Mouse (Mus musculus) kidney, adult 2 months (tissue): Measurements from ENCODE around the gene Elfn1. TPM values are rescaled to one million over a fixed set of nuclear protein-coding genes. Genes with fewer than 3 reads are reported as not detected.

Experiments used
- DNase-seq: peaks from one replicate; pipeline ENCODE4 v3.0.0; 2021
- H3K27ac ChIP-seq: fragments of 200-500 bp; 2 replicates; pipeline ENCODE4 v1.5.1; 2012; ENCODE audit warnings: low read depth, low read length, control low read depth, inconsistent platforms; ENCODE audit not compliant: insufficient read depth
- H3K27me3 ChIP-seq: fragments of 200-500 bp; replicated peaks from 2 replicates; pipeline ENCODE4 v1.6.1; 2012; ENCODE audit warnings: mild to moderate bottlenecking, moderate library complexity, low read length, inconsistent platforms; ENCODE audit not compliant: control insufficient read depth, insufficient read depth
- H3K36me3 ChIP-seq: fragments of 200-500 bp; 2 replicates; pipeline ENCODE4 v1.6.1; 2012; ENCODE audit warnings: mild to moderate bottlenecking, moderate library complexity, low read length, inconsistent platforms; ENCODE audit not compliant: control insufficient read depth, insufficient read depth
- H3K4me1 ChIP-seq: fragments of 200-500 bp; 2 replicates; pipeline ENCODE4 v1.6.1; 2011; ENCODE audit warnings: low read length; ENCODE audit not compliant: control insufficient read depth, insufficient read depth
- H3K4me3 ChIP-seq: fragments of 200-500 bp; 2 replicates; pipeline ENCODE4 v1.5.1; 2011; ENCODE audit warnings: mild to moderate bottlenecking, low read depth, low read length, control low read depth; ENCODE audit not compliant: insufficient read depth
- CTCF ChIP-seq: fragments of 200-500 bp; conservative IDR thresholded peaks from 2 replicates; pipeline ENCODE4 v1.5.1; 2011; ENCODE audit warnings: low read depth, mild to moderate bottlenecking, control low read depth, low read length, moderate library complexity, mixed read lengths; ENCODE audit not compliant: insufficient read depth, insufficient read length
- POLR2A ChIP-seq: fragments of 200-500 bp; IDR thresholded peaks from one replicate; pipeline ENCODE4 v1.6.1; 2011; ENCODE audit warnings: low read depth, low read length, control low read depth
- WGBS: fragments of 180-500 bp; shearing (Covaris S2); methylation state at CpG from one replicate; pipeline ENCODE4 v1.1.7; 2018; 5-methylcytosine and 5-hydroxymethylcytosine counted together
- polyA plus RNA-seq: library from polyadenylated mRNA; depleted of rRNA; stranded (reverse); fragments of >200 nt; gene quantifications from 2 replicates; pipeline ENCODE4 v1.2.3, GENCODE M21; 2012

The Elfn1 gene
- polyA plus RNA-seq, 1 experiment: 10.3 TPM

GRCm38 (mm10) chr5:139970186-139970631 is 62.5 kb downstream of the Elfn1 start:
- H3K36me3 ChIP-seq: no peaks in the 10 kb centered on the region
- no peak overlapping the region for H3K4me3 ChIP-seq
- no peak for TF ChIP-seq POLR2A
- TF ChIP-seq CTCF: peak; percentile 51
- H3K27ac ChIP-seq: no peak overlapping the region
- H3K27me3 ChIP-seq: no peaks in the 10 kb centered on the region
- WGBS: 18% methylated on average over 12 of the region's 12 CpGs
- peak; percentile 78 for DNase-seq
- no peaks in the 10 kb centered on the region for H3K4me1 ChIP-seq

GRCm38 (mm10) chr5:139976584-139976983 is 68.8 kb downstream of the Elfn1 start:
- no peak for DNase-seq
- TF ChIP-seq CTCF (no peak), POLR2A (no peak)
- H3K36me3 ChIP-seq: no peaks in the 10 kb centered on the region
- no peaks in the 10 kb centered on the region for H3K4me1 ChIP-seq
- no peak overlapping the region for H3K4me3 ChIP-seq
- no peak overlapping the region for H3K27ac ChIP-seq
- H3K27me3 ChIP-seq: no peaks in the 10 kb centered on the region; the same call in 1 of the 2 replicates
- 76% methylated on average over 4 of the region's 4 CpGs for WGBS

DNA sequence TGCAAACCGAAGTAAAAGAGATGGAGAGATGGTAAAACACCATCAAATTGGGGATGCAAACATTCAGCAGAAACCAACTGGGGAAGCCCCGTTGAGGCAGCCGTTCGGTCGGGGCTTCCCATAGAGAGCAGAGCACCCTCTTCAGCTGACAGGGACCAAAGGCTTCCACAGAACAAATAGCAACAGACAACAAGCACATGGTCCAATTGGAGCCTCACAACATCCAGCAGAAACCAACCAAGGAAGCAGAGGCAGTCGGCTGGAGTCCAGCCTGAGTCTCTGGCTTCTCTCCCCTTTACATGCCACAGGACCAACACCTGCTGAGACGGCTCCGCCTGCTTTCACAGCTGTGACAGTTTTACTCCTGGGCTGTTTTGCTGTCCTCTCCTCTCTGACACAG is 69.7 kb downstream of the Elfn1 start:
- TF ChIP-seq CTCF (no peak), POLR2A (no peak)
- 39% methylated on average over 8 of the region's 8 CpGs for WGBS

DNA sequence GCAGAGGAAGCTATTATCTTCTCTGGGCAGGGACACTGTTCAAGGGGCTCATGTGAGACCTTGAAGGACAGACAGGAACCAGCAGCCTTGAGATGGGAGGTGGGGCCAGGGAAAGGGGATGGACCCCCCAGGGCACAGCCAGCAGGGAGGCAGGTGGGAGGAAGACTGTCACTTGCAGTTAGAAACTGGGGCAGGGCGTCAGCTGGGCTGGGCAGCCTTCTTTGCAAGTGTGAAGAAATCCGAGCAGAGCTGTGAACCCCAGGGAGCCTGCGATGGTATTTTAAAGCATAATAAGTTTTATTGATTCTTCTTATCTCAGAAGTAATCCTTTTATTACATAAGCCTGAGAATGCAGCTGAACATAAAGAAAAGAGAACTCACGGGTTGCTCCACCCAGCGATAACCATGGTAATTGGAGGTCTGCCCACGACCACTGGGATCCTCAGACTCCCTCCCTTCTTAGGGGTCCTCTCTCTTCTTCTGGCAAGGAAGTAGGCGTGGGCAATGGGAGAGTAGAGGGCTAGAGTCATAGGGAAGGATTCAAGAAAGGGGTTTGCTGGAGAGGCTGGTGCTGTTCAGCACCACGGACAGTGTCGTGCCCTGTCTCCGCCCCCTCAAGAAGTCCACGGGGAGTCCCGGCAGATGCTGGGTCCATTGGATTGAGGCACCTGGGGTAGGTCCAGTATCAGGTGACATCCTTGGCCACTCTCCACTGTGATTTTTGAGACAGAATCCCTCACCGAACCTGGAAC is 71.0 kb downstream of the Elfn1 start:
- H3K4me1 ChIP-seq: no peaks in the 10 kb centered on the region
- H3K27ac ChIP-seq: no peak overlapping the region
- H3K4me3 ChIP-seq: no peak overlapping the region
- no peak for DNase-seq
- no peak for TF ChIP-seq POLR2A
- no peak for TF ChIP-seq CTCF
- no peaks in the 10 kb centered on the region; the same call in 1 of the 2 replicates for H3K27me3 ChIP-seq
- 8% methylated on average over 13 of the region's 13 CpGs for WGBS
- H3K36me3 ChIP-seq: no peaks in the 10 kb centered on the region

More for the DNA sequence above, 69.7 kb downstream of the Elfn1 start:
- no peak for DNase-seq
- no peaks in the 10 kb centered on the region; the same call in 1 of the 2 replicates for H3K27me3 ChIP-seq
- no peak overlapping the region for H3K27ac ChIP-seq
- no peaks in the 10 kb centered on the region for H3K36me3 ChIP-seq
- no peaks in the 10 kb centered on the region for H3K4me1 ChIP-seq
- no peak overlapping the region for H3K4me3 ChIP-seq

DNA sequence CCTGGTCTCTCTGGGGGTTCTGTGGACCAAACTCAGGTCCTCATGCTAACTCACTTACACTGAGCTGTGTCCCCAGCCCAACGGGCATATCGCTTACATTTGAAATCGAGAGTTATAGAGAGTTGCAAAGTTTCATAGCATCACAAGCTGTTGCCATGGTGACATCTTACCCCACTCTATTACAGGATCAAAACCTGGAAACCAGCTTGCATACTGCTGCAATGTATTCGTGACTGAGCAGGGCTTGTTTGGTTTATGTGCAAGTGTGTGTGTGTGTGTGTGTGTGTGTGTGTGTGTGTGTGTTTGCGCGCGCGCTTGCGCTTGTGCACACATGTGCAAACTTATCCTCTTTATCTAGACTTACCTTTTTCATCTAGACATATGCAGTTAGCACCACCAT is 71.6 kb downstream of the Elfn1 start:
- WGBS: 80% methylated on average over 9 of the region's 9 CpGs
- no peaks in the 10 kb centered on the region for H3K4me1 ChIP-seq
- TF ChIP-seq CTCF (no peak), POLR2A (no peak)

GRCm38 (mm10) chr5:139981976-139982375 is 74.2 kb downstream of the Elfn1 start:
- Histone ChIP-seq H3K4me3 (no peak overlapping the region), H3K4me1 (no peaks in the 10 kb centered on the region), H3K27ac (no peak overlapping the region), H3K27me3 (no peaks in the 10 kb centered on the region; the same call in 1 of the 2 replicates), H3K36me3 (no peaks in the 10 kb centered on the region)
- no peak for TF ChIP-seq POLR2A
- TF ChIP-seq CTCF: no peak
- WGBS: 91% methylated on average over 1 of the region's 1 CpGs
- DNase-seq: no peak

More for the DNA sequence above, 71.6 kb downstream of the Elfn1 start:
- H3K27me3 ChIP-seq: no peaks in the 10 kb centered on the region; the same call in 1 of the 2 replicates
- DNase-seq: no peak
- H3K36me3 ChIP-seq: no peaks in the 10 kb centered on the region
- H3K4me3 ChIP-seq: no peak overlapping the region
- H3K27ac ChIP-seq: no peak overlapping the region

- no peak overlapping the region for H3K27ac ChIP-seq
- WGBS: 41% methylated on average over 18 of the region's 18 CpGs
- DNase-seq: peak; percentile 59
- no peaks in the 10 kb centered on the region for H3K27me3 ChIP-seq
- TF ChIP-seq POLR2A (no peak), CTCF (no peak)
- no peak overlapping the region for H3K4me3 ChIP-seq
- H3K36me3 ChIP-seq: no peaks in the 10 kb centered on the region
- H3K4me1 ChIP-seq: no peaks in the 10 kb centered on the region
These were observed 77.5 kb downstream of the Elfn1 start for GRCm38 (mm10) chr5:139985073-139985746.
